Mouse (Mus musculus): ENCODE data around the gene Map2k4. TPM values are rescaled to one million over a fixed set of nuclear protein-coding genes. Genes with fewer than 3 reads are reported as not detected.
A peak's percentile ranks its signal among the peaks of the same experiment; 100 is the strongest.

The Map2k4 gene
- total RNA-seq (2021) = 10 to 100 TPM; 55.4 to 59.2 TPM
- long read RNA-seq, experiment 1, partial matches to known transcripts = 1 of 16 reads
- long read RNA-seq, experiment 1, other reads (novel, unspliced or antisense) = 12 of 16 reads
- long read RNA-seq, experiment 2, transcript Map2k4-201 (11 exons, 3,695 nt) = major isoform, 15 of 42 reads
- long read RNA-seq, experiment 2, partial matches to known transcripts = 4 of 42 reads
- long read RNA-seq, experiment 2, other reads (novel, unspliced or antisense) = 23 of 42 reads

DNA sequence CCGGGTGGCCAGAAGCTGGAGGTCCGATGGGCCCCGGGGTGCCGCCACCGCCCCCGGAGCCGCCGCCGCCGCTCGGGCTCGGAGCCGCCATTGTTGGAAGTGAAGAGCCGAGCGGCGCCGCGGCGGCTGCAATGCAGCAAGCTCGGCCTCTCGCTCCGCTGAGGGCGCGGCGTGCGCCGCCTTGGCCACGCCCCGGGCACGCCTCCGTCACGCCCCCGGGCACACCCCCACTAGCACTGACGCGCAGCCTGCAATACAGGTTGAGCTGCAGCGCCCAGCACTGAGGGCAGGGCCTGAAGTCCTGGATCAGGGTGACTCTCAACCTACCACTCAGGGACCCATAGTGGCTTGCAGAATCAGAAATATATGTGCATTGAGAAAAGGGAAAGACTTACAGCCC lies at the start of gene Map2k4:
Map2k4 (minus strand) TSS at position 144 of the 400 bp plus-strand sequence.
- DNase-seq (ENCODE audit: low spot score in 2 of 2) = peak; percentile 85 to 86

- DNase-seq (ENCODE audit: low spot score in 2 of 2) = no peak
These were observed 36.5 kb upstream of the Map2k4 start for GRCm38 (mm10) chr11:65824556-65824955.

- DNase-seq (ENCODE audit: low spot score in 2 of 2) = peak in 1 of 2 experiments; percentile 12
These were observed 32.8 kb upstream of the Map2k4 start for GRCm38 (mm10) chr11:65820877-65821276.

- DNase-seq (ENCODE audit: low spot score in 2 of 2) = no peak
These were observed 32.2 kb upstream of the Map2k4 start for GRCm38 (mm10) chr11:65820280-65820679.

DNA sequence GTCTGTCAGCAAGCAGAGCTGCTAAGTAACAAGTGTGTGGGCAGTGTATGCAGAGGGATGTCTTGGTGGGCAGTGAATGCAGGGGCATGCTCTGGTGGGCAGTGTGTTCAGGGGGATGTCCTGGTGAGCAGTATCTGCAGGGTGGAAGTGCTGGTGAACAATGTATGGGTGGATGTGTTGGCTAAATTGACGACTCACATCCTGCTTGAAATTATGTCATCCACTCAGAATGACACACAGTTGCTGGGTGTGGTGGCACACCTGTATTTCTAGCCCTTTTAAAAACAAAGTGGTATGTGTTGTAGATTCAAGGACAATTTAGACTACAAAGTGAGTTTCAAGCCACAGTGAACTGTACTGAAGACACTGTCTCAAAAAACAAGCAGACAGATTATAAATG lies 30.1 kb upstream of the Map2k4 start:
- no peak for DNase-seq (ENCODE audit: low spot score in 2 of 2)

DNA sequence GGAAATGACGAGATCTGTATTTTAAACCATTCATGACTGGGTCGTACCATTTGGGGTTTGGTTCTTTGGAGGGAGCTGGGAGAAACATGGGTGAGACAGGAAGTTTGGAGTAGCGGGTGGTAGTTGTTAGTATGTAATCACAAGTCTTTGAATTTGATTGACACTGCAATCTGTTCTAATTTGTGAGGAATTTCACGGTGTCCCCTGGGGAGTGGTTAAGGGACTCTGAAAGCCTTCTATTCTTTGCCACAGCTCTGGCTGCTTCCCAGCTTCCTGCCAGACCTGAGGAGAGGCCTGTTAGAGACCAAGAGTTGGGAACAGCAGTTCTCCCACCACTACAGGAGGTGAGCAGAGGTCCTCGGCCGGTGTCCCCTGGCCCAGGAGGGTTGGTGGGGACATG lies 28.1 kb upstream of the Map2k4 start:
- DNase-seq (ENCODE audit: low spot score in 2 of 2) = no peak

DNA sequence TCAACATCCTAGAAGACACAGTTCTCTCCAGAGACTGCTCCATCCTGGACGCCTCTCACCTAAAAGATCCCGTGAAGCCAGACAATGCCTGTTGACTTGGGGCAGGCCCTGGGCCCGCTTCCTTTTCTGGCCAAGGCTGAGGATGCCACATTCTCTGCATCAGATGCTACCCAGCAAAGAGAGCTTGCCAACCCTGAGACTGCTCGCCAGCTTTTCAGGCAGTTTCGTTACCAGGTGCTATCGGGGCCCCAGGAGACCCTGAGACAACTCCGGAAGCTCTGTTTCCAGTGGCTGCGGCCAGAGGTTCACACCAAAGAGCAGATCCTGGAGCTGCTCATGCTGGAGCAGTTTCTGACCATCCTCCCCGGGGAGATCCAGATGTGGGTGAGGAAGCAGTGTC lies 26.3 kb upstream of the Map2k4 start:
- no peak for DNase-seq (ENCODE audit: low spot score in 2 of 2)

GRCm38 (mm10) chr11:65812088-65812487 lies 24.0 kb upstream of the Map2k4 start:
- no peak for DNase-seq (ENCODE audit: low spot score in 2 of 2)

DNA sequence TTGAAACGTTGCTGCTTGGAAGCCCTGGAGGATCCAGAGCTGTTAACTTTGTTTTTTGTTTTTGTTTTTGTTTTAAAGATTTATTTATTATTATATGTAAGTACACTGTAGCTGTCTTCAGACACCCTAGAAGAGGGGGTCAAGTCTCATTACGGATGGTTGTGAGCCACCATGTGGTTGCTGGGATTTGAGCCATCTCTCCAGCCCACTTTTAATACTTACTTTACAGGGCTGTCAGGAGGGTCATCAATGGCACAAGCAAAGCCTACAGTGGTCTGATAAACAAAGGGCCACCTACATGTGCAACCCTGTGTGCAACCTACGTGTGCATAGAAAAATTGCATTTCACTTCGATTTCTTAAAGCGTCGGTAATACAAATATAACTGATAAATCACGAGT lies 19.5 kb upstream of the Map2k4 start:
- no peak for DNase-seq (ENCODE audit: low spot score in 2 of 2)

DNA sequence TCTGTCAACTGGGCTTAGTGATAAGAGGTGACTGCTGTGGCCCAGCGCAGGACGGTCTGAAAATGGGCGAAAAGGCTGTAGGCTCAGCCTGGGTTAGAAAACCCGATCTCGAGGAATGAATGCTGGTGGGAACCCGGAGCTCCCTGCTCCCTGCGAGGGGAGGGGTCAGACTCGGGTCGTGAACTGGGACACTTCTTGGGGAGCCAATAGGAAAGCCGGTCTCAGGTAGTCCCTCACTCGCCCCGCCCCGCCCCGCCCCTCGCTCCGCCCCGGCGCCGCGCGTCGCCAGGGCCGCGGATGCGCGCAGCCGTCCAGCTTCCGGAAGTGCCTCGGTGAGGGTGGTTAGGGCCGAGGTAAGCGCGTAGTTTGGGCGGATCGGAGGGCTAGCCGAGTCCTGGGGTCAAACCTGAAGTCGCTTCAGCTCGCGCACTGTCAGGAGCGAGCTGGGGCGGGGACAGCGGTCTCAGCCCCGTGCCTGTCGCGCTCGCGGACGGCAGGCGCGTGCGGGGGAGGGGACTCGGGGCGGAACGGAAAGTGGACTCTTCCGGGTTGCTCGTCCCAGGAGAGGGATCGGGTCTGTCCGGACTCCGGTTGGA lies 18.9 kb upstream of the Map2k4 start, which contains the start of gene Zkscan6:
Zkscan6 (plus strand) TSS at position 267 of the 596 bp plus-strand sequence.
- DNase-seq (ENCODE audit: low spot score in 2 of 2) = peak; percentile 61 to 74

DNA sequence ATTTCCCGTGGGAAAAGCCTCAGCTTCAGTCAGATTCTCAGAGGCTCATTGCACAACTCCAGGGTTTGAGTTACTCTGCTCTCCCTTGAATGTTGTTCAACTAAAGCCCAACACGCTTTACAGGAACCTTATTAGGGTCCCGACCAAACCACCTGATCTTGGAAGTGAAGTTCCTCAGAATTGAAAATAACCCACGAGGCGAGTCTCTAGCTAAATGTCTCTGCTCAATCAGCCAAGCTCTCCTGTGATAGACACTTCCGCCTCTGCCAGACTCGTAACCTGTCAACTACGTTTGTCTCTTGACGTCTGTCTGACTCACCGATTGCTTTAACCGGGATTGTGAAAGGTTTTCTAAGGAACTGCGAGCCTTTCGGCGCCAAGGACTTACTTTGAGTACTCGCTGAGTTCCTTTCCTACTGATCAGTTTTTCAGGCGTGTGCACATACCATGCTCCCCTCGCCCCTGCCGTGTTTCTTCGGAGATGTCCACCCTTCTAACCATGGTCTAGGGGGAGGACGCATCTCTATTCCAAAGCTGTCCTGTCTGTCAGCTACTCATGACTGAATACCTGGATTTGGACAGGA lies 18.3 kb upstream of the Map2k4 start:
- peak in 1 of 2 experiments; percentile 16 for DNase-seq (ENCODE audit: low spot score in 2 of 2)

GRCm38 (mm10) chr11:65801899-65802298 lies 13.8 kb upstream of the Map2k4 start:
- no peak for DNase-seq (ENCODE audit: low spot score in 2 of 2)

DNA sequence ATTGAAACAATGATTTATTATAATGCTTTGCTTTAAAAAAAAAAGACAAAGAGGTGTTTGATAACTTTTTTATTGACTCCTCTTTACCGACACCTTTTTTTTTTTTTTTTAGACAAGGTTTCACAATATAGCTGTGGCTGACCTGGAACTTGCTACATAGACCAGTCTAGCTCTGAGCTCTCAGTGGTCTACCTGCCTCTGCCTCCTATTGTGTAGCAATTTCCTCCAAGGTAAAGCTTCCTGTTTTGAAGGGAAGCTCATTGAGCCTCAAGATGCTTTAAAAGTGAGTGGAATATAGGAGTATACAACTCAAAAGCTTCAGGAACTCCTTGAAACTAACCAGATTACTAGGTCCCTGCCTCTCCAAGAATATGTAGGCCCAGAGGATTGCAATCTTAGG lies 7.8 kb upstream of the Map2k4 start:
- no peak for DNase-seq (ENCODE audit: low spot score in 2 of 2)

GRCm38 (mm10) chr11:65794428-65795219 lies 6.5 kb upstream of the Map2k4 start:
- no peak for DNase-seq (ENCODE audit: low spot score in 2 of 2)

DNA sequence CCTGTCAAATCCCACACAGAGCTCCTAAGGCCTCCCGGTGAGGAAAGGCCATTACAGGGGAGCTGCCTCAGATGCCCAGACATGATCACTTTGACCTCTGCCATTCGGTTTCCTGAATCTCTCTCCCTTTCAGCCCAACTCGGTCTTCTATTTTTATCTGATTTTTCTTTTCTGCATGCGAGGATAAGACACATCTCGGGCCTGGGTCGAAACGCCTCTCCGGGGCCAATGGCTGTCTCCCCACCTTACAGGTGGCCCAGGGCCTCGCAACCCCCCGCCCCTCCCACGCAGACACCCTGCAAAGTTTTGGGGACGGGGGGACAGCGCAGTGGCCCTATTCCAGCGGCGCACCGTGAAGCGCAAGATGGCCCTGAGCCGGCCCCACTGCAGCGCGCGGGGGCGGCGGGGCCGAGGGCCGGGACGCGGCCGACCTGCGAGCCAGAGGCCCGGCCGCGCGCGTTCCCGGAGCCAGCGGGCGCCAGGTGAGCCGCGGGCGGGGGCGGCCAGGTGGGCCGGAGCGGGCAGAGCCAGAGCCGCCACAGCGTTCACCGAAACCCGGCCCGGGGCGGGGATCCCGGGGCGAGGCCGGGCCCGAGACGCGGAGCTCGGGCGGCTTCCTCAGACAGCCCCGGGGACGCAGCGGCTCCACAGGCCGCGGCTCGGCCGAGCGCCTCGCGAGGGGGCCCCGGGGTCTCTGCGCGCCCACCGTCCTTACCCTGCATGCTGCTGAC lies 511 bp downstream of the Map2k4 start:
- DNase-seq (ENCODE audit: low spot score in 2 of 2) = peak; percentile 9 to 16

DNA sequence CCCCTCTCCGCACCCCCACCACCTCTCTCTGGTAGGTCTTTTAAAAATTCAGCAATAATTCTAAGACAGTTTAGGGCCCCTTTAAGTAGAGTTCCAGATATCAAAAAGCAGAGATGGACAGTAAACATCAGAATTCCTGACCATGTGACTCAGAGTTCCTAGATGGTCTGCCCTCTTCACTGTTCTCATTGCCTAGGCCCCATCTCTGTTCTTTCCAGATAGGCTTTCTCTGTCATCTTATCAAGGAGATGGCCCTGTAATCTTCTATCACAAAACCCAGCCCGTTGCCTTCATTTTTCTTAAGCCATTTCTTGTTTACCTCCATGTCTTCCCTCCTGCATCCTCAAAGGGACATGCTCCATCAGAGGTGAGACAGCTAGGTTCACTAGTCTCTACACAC lies 1.9 kb downstream of the Map2k4 start:
- DNase-seq (ENCODE audit: low spot score in 2 of 2) = no peak

GRCm38 (mm10) chr11:65781596-65781995 lies 6.5 kb downstream of the Map2k4 start:
- DNase-seq (ENCODE audit: low spot score in 2 of 2) = no peak

DNA sequence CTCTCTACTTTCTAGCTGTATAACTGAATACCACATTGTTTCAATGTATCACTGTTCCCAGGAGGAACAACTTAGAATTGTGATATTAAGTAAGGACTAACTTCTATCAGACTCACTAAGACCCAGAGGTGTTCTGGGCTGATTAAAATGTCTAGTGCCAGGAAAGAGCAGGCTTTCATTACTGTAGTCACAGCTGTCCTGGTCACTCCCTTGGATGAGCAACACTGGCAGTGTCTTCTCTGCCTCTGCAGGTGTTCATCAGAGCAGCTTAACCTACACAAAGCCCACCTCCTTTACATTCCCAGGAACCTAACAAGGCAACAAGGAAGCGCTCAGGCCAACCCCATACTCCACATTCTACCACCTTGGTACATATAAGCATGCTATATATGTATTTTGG lies 8.5 kb downstream of the Map2k4 start:
- DNase-seq (ENCODE audit: low spot score in 2 of 2) = no peak

GRCm38 (mm10) chr11:65779066-65779465 lies 9.0 kb downstream of the Map2k4 start:
- DNase-seq (ENCODE audit: low spot score in 2 of 2) = no peak

GRCm38 (mm10) chr11:65777810-65778209 lies 10.3 kb downstream of the Map2k4 start:
- no peak for DNase-seq (ENCODE audit: low spot score in 2 of 2)

Measured in adrenal gland, postnatal 4 days (tissue).